Mouse (Mus musculus) heart, adult 9 months (tissue): ENCODE results near the gene Tnnt3.

Experiments
- DNase-seq, 2 experiments: peaks; one replicate each; pipeline ENCODE4 v3.0.0; 2022; ENCODE audit warnings: low spot score in 2 of 2

Tnnt3 gene

DNA sequence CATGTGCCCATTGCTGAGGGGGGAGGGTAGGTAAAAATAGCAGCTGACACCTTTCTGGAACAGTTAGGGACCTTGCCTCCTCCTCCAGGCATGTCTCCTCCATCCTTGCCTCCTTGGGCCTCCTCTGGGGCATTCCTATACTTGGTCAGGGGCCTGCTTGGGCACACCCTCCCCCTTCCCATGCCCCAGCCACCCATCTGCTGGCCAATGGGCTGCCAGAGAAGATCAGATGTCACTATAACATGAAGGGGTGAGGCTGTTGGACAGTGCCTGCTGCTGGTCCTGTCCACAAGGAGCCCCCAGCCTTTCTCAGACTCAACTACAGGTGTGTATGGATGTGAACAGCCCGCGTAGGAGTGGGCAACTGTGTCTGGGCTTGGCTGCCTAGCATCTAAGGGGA, at the start of gene Tnnt3:
Gene Tnnt3, plus strand, starts transcription at position 262 of the 400 bp plus-strand sequence.
- DNase-seq = no peak

DNA sequence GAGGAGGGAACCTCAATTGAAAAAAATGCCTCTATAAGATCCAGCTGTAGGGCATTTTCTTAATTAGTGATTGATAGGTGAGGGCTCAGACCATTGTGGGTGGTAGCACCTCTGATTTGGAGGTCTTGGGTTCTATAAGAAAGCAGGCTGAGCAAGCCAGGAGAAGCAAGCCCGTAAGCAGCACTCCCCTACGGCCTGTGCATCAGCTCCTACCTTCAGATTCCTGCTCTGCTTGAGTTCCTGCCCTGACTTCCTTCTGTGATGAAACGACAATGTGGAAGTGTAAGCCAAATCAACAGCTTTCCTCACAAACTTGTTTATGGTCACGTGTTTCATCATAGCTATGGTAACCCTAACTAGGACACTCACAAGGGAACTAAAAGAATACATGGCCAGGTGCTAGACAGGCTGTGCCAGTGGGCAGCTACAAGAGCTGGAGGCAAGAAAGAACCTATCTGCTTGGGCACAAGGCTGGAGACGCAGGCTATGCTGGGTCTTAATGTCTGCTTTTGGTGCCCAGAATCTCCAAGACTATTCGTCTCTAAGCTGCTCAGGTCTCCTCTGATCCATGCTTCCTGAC, 49.5 kb upstream of the Tnnt3 start:
- DNase-seq = no peak

DNA sequence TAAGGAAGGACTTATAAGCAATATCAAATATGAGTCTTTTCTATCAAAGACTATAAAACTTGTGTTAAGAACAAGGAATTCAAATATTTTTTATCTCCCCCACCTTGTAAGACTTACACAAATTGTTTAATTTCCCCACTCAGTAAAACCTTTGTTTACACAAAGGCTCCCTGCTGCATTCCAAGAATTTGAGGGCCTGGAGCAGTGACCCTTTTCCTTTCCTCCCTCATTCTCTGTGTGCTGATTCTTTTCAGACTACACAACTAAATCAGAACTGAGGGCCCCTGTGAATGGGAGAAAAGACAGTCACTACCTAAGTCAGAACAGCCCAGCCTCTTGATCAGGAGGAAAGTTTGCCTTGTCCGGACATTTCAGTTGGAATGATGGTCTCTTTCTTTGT, 43.9 kb upstream of the Tnnt3 start:
- DNase-seq = no peak

DNA sequence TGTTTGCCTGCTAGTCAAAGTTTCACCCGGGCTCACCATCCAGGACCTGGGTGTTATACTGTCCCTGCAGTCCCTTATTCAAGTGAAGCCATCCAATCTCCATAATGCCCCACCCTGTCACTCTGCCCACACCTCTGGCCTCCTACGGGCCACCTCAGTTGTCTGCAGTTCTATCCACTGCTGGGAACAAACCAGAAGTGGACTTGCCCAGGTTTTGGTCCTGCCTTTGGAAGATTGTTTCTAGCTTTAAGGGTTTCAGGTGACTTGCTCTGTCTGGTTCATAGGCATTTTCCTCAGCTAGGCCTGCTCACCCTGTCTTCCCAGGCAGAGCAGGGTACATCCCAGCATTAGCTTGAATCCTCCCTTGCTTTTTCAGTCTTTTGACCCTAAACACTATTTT, 43.4 kb upstream of the Tnnt3 start:
- DNase-seq = no peak

DNA sequence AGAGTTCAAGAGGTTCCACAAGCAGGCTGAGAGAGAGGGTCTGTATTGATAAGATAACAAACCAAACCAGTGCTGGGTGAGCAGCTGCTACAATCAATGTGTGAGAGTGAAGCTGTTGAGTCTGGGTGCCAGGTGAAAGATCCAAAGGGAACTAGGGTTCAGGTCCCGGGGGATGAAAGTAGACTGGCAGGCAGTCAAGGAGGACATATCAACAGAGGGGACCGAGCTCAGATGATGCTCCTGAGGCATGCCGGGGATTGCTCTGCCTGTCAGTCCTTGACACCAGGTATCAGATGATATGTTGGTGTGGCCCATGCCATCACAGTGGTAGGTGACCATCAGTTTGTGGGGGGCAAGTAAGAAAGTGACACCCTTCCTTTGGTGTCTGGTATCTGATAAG, 41.8 kb upstream of the Tnnt3 start:
- DNase-seq = no peak

DNA sequence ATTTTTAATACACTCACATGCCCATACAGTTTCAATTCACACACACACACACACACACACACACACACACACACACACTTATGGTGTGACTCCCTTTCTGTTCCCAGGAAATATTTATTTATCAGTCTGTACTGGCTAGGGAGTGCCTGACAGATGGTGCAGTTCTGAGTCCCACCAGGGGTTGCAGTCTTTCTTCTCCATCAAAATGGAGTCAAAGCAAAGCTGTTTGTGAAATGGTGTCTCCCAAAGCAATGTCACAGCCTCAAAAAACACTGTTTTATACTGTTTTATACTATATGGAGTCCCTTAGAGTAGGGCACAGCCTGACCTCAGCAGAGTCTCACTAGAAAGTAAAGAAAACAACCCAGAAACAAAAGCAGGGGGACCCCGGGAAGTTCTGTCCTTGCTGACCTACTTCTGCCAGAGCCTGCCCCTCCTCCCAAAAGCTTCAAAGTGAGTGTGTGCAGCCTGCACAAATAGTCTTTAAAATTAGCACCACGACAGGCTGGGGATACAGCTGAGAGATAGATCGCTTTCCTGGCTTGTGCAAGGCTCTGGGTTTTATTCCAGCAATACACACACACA, 41.3 kb upstream of the Tnnt3 start:
- DNase-seq = peak in 1 of 2 experiments; percentile 56

DNA sequence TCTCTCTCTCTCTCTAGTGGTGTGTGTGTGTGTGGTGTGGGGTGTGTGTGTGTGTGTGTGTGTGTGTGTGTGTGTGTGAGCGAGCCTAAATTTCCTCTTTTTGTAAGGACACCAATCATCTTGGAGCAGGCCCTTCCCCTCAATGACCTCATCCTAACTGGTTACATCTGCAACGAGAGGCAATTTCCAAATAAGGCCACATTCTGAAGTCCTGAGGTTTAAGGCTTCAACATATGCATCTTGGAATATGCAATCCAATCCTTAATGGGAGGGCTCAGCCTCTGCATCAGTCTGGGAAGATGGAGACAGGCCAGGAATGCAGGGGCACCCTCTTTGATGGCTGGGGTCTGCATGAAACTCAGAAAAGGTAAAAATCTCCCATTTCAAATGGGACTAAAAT, 40.6 kb upstream of the Tnnt3 start:
- no peak for DNase-seq

DNA sequence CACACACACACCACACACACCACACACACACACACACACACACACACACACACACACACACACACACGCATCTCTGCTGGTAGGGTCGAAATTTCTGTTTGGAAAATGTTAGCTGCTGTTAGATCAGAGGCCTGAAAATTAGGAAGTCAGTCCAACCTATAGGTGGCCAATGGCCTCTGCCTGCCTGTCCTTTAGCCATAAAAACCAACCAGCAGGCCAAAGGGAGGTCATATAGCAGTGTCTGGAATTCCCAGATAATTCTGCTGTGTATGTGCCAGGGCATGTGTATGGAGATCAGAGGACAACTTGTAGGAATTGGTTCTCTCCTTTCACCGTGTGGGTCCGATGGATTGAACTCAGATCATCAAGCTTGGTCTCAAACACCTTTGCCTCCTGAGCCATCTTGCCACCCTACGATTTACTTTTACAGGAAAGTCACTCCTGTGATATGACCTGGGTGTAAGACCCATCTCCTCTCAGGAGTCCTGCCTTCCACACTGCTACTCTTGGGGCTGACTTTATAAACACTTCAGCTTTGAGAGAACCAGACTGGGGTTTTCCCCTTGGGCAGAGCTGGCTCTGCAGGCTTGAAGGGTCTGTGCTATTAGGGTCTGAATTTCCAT, 39.8 kb upstream of the Tnnt3 start:
- no peak for DNase-seq

DNA sequence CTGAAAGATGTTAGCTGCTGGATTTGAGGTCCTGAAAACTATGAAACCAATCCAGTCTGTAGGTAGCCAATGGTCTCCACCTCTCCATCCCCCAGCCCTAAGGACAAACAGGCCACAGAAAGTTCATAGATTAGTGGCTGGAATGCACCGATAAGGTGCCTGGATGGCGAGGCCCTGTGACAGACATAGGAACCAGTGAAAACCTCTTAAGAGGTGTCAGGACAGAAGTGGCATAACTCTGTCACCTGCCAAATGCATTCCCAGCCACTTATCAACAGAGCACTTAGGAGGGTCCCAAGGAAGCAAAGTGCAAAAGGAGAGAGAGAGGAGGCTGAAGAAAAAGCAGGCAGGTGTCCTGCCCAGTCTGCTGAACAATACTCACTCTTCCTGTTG, 39.3 kb upstream of the Tnnt3 start:
- peak; percentile 65 to 68 for DNase-seq

DNA sequence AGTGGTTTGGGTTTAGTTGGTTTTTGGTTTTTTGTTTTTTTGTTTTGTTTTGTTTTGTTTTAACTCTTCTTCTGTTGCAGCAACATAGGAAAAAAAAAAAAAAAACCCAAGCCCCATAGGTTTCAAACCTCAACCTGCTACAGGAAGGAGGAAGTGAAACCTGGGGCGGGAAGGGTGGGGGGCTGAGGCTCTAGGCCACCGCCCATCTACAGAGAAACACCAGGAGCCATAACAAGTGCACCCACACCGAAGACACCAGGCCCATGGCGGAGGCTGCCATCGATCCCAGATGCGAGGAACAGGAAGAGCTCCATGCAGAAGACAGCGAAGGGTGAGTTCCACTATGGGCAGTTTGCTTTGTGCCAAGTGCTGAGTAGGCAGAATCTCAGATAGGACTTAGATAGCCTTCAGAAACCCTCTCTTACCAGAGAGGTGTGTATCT, 38.0 kb upstream of the Tnnt3 start, which contains the start of gene Lsp1:
Gene Lsp1, plus strand, starts transcription at position 174 of the 442 bp plus-strand sequence.
- DNase-seq = no peak

DNA sequence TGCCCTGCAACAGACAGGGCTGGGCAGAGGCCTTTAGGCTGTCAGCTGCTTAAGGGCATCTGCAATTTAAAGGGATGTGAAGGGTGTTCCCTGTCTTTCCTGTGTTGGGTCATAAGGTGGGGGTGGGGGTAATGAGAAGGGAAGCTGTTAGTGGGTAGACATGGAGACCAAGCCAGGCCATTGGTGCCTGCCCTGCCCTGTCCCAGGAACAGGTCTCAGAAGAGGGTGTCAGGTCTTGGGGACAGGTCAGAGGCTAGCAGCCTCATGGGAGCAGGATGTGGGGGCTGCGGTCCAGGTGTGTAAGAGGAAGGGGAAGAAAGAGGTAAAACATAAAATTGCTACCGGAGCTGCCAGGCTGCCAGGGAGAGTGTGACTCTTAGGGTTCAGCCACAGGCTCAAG, 37.2 kb upstream of the Tnnt3 start:
- no peak for DNase-seq

DNA sequence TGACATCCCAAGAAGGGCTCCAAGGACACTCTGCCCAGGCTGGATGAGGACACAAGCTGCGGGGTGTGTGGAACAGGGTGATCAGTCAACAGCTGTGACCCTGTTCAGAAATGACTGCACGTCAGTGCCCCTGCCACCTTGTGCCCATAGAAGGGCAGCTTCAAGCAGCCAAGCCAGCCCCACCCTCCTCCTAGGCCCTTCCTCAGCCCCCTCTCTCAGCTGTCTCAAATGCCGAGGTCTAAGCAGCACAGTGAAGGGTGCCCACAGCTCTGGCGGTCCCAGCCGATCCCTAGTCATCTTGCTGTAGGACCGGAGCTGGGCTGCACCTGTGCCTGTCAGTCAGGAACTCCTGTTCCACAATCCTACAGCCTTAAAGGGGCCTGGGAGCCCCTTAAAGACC, 36.4 kb upstream of the Tnnt3 start:
- DNase-seq = no peak

DNA sequence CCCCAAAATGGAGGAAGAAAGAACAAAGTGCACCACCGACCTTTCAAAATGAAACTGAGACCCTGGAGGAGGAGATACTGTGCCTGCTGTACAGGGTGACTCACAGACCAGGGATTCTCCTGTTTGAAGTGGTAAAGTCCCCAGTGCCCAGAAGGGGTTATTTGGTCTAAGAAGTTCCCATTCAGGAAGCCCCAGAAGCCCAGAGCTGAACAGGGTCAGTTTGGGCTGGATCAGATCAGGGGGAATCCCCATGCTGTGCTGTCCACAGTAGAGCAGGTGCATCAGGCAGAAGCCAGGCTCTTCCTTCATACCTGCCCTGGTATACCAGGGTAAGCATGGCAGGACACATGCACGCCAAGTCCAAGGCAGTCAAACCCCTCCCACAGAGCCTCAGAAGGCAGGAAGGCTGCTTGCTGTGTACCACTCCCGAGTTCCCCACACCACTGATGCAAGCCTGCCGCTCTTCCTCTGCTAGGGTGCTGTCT, 36.0 kb upstream of the Tnnt3 start:
- DNase-seq = no peak

DNA sequence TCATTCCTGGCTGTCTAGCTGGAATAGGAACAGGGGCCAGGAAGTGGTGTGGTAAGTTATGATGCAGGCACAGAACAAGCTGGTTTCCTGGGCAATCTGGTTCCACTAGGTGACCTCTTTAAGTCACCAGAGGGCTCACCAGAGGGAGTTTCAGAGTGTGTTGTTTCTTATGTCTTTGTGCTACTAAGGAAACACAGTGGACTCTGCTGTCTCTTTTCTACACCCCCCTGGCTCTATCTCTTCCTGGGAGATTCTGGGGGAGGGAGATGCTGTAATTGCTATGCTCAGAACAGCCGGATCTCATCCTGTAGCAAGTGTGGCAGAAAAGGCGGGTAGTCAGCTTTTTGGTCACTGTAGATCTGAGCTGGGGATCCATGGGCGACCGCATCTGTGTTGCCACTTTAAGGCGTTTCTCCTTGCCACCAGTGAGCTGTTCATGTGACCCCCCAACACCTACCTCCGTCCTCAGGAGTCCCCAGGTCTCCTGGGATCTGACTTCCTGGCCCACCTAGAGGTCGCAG, 28.4 kb upstream of the Tnnt3 start:
- DNase-seq = no peak

DNA sequence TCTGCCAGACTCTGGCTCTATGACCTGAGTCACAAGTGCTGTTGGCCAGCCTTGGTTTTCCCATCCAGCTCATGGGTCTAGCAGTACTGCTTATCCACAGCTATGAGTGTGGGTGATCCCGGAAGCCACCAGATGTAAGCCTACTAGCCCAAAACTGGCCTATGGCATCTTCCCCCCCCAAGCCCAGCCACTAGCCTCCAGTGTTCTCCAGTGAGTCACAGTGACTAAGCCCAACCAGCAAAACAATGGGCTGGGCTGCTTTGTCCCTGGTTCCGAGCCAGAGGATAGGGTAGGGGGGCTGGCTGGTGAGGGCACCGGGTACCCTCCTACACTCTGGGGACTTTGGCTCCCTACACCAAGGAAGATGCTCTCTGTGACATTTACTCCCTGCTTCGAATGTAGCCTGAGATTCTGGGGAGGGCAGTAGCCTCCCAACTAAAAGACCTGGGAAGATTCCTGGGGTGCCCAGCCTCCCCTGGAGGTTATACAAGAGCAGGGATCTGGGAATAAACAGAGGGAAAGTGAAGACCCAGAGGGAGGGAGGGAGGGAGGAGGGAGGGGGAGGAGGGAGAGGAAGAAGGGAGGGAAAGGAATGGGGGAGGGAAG, 27.7 kb upstream of the Tnnt3 start:
- peak; percentile 83 to 87 for DNase-seq

DNA sequence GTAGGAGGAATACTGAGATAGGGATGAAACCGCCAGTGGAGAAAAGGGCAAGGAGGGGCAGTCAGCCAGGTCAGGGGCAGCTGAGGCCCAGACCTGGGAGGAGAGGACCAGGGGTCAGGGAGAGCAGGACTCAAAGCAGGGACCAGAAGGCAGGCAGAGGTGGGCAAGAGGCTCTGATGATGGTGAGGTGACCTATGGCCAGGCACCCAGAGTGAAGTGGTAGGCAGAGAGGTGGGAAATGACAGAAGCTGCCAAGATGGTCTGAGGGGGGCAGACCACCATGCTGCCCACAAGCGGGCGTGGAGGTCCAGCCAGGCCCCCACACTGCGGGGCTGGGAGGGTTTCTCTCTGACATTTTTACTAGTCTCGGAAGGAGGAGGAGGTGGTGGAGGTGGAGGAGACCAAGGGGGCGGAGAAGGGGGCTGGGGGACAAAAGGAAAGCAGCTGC, 27.2 kb upstream of the Tnnt3 start:
- DNase-seq = no peak

DNA sequence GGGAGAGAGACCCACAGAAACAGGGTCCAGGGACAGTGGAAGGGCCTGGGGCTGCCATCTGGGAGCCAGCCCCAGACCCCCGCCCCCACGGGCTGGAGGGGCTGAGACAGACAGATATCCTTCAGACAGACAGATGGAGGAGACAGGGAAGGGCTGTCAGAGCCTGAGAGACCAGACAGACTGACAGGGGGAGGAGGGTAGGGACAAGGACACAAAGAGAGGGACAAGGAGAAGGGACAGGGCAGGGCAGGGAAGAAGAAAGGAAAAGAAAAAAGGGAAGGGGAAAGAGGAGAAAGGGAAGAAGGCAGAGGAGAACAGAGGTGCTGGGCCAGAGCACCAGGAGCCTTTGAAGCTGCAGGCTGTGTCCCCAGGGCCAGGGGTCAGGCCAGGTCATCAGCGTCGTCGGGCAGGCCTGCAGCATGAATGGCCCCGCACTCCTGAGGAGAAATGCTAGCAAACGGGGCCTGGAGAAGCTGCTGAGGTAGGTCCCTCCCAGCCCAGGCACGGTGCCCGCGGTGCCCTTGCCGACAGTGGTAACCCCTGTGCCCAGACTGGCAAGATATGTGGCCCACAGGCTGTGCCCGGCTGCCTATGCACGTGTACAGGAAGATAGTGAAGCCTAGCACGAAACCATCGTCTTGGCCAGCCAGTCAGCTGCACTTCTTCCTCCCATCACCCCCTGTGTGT, 26.6 kb upstream of the Tnnt3 start:
- DNase-seq = peak in 1 of 2 experiments; percentile 68

DNA sequence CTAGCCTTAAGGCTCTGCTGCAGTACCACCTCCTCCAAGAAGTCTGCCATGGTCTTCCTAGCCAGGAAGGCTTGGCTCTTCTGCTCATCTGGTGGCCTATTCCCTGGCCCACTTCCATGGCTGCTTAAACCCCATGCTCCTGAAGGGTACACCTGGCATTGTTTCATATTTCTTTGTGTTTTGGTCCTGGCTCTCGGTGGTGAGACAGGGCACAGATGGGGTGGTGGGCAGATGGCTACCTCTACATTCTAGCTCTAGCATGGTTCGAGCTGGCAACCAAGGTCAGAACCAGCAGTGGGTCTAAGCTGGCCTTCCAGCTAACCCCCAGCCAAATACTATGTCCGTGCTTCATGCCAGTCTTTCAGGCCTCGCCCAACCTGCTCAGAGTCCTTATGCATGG, 25.7 kb upstream of the Tnnt3 start:
- no peak for DNase-seq

DNA sequence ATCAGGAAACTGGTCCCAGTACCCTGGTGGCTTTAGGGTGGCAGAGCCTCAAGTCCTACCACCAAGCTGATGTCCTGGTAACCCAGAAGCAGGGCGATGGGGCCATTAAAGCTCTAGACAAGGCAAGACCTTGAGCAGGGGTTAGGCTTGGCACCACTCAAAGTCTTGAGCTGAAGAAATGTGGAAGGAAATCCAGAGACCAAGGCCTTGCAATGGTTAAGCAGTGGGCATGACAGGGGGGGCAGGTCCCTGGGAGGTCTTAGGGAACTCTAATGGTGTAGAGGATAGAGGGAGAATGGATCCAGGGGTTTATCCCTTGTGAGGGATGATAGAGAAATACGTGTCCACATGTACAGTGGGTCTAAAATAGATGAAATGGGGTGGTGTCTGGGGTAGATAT, 25.2 kb upstream of the Tnnt3 start:
- DNase-seq = no peak

DNA sequence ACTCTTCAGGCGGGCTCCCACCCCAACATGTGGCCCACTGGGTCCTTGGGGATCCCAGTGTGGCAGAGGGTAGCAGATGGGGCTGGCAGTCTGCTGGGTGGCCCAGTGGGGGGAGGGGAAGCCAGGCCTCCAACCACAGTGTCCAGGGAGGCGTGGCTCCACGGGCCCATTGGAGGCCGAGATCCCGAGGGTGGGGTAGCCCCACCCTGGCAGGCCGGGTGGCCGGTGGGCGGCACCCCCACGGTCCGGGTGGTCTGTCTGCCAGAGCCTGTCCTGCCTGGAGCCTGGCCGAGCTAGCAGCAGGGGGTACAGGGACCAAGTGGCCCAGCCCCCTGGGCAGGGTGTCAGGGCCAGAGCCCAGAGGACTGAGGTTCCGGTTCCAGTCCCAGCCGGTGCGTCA, 23.8 kb upstream of the Tnnt3 start:
- DNase-seq = peak; percentile 77 to 80

DNA sequence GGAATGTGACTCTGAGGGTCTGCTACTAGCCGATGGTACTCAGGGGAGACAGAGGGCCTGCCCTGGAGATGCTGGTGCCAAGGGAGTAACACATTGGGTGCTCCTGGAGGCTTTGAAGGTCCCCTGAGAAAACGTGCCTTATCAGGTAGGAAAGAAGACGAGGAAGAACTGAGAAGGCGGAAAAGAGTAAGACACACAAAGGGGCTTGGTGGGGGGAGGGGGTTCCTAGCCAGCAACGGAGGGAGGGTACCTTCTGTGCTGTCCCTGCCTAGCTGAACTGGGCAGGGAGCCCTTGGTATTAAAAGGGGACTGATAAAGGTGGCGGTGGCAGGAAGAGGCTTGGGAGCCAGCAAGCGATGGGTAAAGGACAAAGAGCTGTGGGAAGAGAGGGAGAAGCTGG, 23.0 kb upstream of the Tnnt3 start:
- DNase-seq = no peak

DNA sequence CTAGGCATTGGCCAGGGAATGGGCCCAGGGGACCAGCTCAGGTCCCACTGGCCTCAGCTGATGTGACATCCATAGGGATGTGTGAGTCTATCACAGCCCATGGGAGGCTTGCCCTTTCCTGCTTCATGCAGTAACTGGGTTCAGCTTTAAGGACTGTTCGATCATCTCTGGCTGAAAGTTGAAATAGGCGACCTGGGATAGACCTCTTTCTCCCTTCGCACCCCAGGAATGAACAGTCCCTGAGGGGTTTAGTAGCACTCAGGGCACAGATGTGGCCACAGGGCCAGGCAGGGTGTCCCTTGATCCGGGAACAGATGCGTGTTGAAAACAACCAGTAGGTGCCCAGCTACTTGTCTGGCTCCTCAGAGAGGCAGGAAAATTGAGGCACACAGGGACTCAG, 22.4 kb upstream of the Tnnt3 start:
- no peak for DNase-seq
